Mouse (Mus musculus) adrenal gland (tissue): ENCODE results near the gene Hecw1.

ENCODE experiments used
- intact Hi-C: fragments of 180-260 bp; cut with DNase I; formaldehyde crosslinking; loops from one replicate; pipeline ENCODE4 v1.15.1; 2025
- long read RNA-seq, 2 experiments: library from polyadenylated mRNA; unstranded; transcript quantifications; one replicate each; pipeline ENCODE4 v2.0.0; 2020; ENCODE audit warnings: borderline replicate concordance in 1 of 2; ENCODE audit not compliant: insufficient replicate concordance in 1 of 2

Hecw1 gene
- long read RNA-seq, experiment 1, result 0 reads
- long read RNA-seq, experiment 2, result 0 reads

DNA sequence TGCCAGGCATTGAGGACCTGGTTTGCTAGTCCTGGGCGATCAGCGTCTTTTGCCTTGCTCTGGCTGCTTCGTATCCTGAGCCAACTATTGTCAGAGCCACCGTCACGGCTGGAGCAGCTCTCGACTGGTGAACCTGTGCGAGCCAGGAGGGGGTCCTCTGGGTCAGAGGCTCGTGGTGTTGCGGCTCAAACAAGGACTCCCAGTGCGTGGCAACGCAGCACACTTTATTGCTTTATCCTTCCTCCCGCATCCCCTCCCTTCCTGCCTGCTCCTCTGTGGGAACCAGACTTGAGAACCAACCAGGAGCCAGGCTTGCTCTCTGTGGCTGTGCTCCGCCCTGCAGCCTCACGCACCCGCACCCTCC lies at the start of gene Hecw1:
Gene Hecw1, minus strand, starts transcription at position 323 of the 364 bp plus-strand sequence.
- intact Hi-C loops, result no loop called here

DNA sequence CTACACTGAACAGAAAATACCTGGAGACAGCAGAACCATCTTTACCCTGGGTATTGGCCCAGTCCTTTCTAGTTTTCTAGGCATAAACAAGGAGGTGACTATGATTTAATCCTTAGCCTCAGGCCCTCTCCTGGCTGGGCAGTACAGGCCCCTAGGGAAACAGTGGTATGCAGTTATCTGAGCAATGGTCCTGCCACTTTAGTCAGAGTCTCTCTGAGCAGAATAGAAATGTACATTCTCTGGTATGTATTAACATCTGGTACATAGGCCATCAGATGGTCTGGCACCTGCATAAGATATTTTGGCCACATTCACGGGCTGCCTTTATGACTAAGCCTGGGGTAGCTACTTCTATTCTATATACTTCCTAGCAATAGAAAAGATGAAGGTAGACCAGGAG lies 38.3 kb upstream of the Hecw1 start:
- intact Hi-C loops, result no loop called here

DNA sequence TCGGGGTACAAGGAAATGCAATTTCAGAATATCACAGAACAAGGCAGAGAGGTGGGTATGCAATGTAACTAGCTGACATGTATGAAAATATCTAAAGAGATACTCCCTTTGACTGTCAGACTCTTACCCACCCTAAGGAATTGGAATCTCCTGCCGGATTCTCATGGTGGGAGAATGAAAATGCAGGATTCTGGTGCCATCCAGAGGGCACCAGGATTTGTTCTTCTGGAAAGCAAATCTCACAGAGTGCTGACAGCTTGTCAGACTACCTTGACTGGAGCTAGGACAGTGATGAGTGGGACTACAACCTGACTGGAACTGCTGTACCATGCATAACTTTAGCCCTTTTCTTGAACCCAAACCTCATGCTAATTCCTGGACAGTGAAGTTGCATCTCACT lies 29.6 kb upstream of the Hecw1 start:
- intact Hi-C loops, result no loop called here

DNA sequence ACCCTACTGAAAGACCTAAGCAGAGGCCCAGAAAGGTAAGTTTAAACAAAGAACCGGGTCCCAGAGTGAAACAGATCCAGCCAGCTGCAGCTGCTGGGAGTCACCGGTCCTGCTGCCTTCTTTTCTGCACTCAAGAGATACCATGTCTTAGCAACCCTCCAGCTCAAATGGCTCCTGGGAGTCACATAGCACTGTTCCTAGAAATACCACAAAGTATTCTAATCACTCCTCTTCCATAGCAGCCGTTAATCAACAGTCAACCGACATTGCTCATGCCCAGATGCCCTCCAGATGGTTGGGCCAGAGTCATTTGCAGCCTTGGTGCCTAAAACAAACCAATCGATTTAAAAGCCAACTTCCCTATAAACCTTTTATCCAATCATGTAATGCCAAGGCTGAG lies 19.8 kb upstream of the Hecw1 start:
- intact Hi-C loops, result no loop called here

DNA sequence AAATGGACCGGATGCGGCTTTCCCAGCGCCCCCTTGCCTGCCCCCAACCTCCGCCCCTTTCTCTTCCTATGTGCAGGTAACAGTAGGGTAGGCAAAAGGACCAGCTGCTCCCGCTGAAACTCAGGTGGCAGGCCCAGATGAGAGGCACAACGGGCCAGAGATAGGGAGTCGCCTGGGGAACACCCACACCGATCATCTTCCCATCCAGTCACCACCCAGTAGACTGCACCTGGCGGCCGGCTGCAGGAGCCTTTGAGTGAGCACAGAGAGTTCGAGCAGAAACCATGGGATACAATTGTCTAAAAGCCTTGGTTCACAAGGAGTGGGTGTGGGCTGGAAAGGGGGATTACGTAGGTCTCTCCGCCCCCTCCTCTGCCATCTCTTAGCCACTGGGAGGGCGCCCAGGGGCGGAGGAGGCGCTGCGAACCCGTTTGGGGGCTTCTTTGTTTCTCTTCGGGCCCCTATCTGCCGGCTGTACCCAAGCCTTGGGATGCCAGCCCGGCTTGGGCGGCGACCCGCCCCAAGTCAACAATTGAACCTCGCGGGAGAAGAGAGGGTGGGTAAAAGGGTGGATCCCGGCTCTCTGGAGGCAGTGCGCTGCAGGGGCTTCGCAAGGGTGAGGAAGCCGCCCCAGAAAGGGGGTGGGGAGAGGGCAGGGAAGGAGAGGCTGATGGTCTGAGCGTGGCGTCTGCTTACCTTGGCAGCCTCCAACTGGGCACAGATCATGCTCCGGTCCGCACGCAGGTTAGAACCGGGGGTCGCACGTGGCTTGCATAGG lies 711 bp downstream of the Hecw1 start:
- intact Hi-C loops, result no loop called here

DNA sequence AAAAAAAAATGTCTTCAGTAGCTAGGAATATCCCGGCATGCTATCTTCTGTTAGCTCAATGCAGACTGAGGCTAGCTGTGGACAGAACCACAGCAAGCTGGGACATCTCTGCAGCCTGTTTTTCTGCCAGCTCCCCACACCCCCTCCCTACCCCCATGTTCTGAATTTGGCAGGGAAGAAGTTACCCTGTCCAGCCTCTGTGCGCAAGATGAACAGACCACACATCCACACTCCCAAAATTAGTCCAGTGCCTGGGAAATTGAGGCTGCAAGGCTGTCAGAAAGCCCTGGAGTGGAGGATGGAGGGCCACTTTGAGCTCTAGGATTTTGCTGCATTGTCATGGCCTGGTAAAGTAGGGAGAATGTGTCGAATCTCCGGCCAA lies 1.3 kb downstream of the Hecw1 start:
- intact Hi-C loops, result no loop called here

DNA sequence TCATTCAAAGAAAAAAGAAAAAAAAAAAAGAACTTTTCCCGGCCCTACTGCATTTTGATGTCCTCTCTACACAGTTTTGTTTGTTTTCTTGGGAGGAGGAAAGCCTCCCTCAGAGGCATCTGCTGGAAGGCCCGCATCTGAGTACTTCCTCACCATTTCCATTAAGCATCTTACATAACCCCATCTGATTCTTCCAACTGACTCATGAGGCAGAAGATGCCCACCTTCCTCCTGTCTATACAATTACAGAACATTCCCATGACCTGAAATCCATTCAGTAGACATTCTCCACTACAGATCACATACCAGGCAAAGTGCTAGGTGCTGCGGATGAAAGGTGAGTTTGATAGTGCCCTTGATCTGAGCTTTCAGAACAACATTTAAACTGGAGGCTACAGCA lies 3.4 kb downstream of the Hecw1 start:
- intact Hi-C loops, result no loop called here

DNA sequence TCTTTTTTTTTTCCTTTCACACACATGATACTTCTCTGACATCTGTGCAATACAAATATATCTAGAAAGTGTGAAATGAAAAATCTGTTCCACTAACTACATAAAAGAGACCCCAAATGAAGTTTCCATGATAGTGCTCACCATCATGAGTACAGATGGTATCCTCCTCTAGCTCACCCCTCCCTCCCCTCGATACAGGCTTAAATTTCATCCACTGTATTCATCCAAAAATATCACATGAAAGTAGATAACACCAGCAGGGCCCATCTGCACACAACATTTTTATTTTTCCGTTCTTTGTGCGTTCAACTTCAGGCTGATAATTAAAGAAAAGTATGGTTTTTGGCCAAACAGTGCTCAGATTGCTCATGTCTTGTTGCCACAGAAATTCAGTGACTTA lies 5.5 kb downstream of the Hecw1 start:
- intact Hi-C loops, result no loop called here

DNA sequence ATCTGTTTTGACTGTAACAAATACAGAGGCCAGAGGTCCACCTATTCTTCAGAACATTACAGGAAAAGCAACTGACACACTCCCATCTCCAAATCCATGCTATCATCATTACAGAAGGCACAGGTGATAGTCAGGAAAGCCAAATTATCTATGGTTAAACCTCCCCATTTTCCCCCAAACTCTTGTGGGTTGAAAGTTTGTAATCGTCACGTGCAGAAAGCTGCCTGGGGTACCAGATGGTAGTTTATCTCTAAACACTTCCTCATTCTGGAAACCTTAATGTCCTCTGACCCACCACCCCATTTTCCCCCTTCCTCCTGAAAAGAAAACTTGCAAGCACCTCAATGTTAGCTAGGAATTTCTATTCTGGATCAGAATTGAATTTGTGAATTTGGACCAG lies 7.9 kb downstream of the Hecw1 start:
- intact Hi-C loops, result no loop called here

DNA sequence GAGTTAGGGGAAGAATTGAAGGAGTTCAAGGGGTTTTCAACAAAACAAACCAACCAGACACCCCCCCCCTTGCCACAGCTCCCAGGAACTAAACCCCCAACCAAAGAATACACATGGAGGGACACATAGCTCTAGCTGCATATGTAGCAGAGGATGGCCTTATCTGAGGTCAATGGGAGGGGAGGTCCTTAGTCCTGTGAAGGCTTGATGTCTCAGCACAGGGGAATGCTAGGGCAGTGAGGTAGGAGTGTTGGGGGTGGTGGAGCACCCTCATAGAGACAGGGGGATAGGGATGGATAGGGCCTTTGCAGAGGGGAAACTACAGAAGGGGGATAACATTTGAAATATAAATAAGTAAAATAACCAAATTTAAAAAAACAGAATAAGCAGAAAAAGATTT lies 9.1 kb downstream of the Hecw1 start:
- intact Hi-C loops, result no loop called here

DNA sequence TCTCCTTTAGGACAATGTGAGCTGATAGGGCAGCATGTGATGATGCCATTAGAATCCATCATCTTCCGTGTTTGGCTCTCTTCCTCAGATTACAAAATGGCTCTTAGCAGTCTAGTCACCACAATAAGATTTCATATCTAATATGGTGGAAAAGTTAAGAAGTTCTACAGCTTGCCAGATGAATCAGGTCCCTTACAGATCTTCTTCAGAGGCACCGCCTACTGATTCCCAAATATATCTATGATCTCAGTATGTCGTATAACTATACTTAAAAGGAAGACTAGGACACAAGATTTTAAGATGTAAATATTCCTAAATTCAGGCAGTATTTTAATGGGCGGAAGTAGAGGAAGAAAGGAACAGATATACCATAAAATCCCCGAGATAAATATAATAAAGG lies 16.3 kb downstream of the Hecw1 start:
- intact Hi-C loops, result no loop called here

DNA sequence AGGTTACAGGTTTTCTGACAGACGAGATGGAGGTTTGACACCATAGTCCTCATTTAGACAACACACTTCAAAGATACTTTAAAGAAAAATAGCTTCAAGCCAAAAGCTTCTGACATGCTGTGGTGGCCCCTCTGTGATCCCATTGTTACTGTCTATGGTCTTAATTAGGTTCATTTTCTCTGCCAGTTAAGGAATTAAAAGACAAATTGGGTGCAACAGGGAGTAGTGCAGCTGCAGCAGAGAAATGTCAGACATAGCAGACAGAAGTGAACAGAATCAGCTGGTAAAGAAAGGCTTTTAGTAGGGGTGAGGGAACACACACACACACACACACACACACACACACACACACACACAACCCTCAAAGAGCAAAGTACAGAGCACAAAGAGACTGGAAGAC lies 22.8 kb downstream of the Hecw1 start:
- intact Hi-C loops, result no loop called here

DNA sequence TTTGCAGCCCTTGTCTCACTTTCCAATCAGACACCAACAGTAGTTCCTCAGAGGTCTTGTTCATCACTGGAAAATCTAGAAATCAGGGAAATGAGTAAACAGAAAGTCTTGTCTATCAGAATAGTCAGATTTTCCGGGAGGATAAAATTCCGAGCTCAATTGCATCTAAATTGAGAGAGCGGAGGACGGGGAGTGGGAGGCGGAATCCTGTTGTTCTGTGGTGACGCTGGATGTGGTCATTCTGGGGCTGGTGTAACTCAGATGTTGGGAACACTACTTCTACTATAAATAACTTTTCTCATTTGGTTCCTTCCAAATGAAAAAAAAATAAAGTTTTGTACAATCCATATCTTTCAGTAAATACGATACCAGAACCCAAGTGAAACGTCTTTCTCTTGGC lies 24.2 kb downstream of the Hecw1 start:
- intact Hi-C loops, result no loop called here

DNA sequence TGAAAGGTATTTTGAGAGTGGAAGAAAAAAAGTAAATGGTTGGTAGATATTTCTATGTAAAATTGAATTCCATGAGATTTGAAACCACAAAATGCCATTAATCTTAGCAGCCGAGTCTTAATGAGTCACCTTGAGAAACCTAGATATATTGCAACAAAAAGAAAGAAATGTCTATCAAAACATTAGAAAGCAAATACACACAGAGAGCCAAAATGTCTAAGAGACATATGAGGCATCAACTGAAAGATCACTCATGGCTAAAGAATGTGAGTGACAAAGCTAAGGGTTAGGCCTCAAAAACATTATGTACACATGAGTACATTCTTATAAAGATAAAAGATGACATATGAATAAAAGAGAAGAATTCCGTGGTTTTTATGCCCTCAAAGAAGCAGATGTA lies 26.1 kb downstream of the Hecw1 start:
- intact Hi-C loops, result no loop called here

DNA sequence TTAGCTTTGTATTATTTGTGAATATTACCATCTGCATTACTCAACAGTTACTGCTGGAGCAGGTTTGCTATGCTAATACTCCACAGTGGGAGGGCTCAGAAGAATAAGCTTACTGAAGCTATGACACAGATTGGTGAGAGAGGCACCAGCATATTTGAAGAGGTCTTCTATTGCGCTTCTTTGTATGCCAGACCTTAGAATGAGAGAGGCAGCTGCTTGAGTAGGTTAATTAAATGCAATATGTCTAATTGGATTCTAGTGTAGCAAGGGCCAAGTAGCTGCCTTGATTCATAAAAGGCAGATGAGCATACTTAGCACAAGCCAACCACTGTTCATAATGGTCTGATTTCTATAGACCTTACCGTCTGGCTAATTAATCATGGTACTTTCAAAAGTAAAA lies 35.2 kb downstream of the Hecw1 start:
- intact Hi-C loops, result no loop called here

DNA sequence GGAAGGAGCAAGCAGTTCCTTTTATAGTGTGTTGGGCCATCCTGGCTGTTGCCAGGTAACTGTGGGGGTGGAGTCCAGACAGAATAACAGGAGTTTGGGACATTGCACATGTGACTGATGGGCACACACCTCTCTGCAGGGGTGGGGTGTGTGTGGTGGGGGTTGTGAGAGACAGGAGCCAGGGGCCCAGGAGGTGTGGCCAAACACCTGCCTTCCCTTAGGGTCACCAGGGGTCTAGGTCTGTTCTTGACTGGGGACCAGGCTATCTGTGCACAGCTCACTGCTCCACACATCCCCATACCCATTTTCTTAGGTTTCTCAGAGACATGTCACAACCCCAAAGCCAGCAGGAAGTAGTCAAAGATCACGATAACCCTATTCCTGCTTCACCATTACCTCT lies 51.9 kb downstream of the Hecw1 start:
- intact Hi-C loops, result no loop called here

DNA sequence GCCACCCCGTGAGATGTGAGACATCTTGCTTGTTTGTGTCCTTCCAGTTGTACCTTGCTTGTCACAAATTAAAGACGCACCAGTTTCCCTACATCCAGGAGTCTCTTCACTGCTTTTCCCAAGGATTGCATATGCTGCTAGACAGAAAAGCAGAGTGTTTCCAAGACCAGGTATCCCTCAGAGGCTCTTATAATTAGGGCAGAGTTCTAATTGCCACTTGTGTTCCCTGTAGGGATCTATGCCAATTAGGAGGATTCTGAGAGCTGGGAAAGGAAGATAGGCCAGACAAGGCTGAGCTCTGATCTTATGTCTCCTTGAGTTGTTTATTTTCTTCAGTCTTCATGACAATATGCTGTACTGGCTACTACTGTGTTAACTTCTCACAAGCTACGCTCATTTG lies 55.5 kb downstream of the Hecw1 start:
- intact Hi-C loops, result no loop called here

DNA sequence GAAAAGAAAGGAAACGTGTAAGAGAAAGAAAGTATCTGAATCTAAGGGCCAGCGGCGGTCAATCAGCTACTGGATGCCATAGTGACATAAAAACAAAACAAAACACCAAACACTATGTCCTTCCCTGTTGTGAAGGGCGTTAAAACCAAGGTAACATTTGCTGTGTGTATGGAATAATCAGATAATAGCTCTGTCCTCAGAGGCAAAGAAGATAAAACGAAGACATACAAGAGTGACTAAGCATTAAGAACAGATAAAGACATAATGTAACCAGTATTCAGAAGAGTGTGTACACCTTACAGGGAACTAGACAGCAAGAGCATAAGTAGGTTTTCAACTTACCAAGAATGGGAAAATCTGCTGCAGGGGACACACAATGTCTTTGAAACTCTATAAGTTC lies 62.0 kb downstream of the Hecw1 start:
- intact Hi-C loops, result no loop called here

DNA sequence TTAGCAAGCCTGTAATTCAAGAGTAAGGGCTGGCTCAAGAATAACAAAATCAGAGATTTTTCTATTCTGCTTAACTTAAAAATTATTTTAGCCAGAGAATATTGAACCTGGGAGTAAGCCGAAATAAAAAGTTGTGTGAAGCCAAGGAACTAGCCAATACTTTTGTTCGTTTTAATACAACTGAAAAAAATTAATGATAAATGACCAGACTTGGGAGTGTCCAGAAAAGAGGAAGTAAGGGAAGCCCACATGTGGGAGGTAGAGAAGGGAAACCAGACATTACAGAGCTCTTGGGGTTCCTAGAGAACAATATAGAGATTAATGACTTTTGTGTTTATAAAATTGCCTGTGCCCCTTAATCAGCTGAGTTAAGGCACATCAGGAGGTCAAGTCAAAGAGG lies 66.0 kb downstream of the Hecw1 start:
- intact Hi-C loops, result no loop called here

DNA sequence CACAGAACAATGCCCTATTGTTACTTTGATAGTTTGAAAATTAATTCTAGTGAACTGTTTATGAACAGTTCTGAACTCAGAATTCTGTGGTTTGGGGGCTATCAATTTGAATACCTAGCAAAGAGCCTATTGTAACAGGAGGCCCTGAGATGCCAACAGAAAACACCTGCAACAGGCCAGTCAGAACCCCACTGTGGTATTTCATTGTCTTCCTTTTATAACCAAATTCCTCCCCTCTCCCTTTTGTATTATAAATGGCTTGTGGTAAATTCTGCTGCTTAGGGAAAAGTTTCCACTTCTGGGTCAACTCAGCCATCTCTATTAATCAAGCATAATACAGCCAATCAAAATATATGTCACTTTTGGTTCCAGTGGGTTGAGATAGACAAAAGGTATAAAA lies 83.5 kb downstream of the Hecw1 start:
- intact Hi-C loops, result no loop called here

DNA sequence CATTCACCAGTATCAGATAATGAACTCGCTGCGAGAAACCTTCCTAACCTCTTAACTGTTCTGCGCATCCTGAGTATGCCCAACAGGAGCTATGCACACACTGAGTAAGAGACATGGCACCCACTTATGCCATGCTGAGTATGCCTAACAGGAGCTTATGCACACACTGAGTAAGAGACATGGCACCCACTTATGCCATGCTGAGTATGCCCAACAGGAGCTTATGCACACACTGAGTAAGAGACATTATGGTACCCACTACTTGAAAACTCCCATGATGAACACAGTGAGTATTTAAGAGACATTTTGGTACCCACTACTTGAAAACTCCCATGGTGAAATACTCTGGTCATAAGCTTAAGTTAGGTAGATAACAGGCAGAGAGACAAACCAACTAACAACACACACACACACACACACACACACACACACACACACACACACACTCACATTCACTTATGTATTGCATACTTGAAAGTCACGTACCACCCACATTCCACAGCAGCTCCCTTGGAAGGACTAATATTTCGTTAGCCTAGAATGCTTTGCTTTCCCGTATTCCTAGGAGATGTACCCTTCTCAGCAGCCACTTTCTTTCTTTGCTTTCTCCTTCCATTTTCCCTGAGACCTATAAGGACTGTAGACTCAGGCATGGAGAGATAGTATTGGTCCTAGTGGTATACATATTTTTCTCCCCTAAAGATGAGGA lies 94.0 kb downstream of the Hecw1 start:
- intact Hi-C loops, result no loop called here

DNA sequence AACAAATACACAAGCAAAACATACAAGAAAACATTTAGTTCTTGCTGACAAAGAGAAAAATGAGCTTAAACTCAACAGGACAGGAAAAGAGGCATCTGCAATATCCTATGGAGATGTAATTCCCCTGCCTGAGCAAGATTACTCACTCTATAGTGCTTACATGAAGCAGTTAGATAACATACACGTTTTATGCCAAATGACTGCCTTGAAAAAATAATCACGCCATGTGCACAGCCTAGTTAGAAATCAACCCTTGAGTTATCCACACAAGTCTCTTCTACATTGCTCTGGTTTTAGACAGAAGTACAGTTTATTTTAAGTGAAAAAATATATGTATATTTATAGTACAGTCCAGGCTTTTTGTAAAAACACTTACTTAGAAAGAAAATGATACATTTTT lies 98.2 kb downstream of the Hecw1 start:
- intact Hi-C loops, result no loop called here

DNA sequence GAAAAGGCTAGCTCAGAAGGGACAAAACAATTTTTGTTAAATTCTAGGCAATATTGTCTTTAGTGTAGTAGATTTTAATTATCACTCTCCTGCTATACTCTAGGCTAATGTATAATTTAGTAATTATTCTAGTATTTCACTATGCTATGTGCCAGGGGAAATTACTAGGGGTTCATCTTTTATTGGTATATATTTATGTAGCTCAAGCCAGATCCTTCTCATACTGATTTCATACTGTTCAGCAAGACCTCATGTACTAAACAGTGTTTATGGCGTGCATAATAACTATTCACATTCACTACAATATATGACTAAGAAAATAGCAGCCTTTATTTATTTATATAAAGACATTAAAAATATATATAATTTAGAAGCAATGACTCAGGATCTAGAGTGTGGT lies 109.6 kb downstream of the Hecw1 start:
- intact Hi-C loops, result no loop called here
